Mouse (Mus musculus) forebrain, embryonic 10.5 days (tissue): ENCODE data around the gene Rhbdf2. TPM values are rescaled to one million over a fixed set of nuclear protein-coding genes. Genes with fewer than 3 reads are reported as not detected.
A peak's percentile ranks its signal among the peaks of the same experiment; 100 is the strongest.
"Not testable (repeated sequence)": the region's sequence is repeated elsewhere in the genome, so short reads cannot be mapped to it uniquely, and the experiment has no call there.

Experiments
- DNase-seq: peaks from one replicate; pipeline ENCODE4 v3.0.0-alpha.2; 2017; ENCODE audit warnings: low spot score; ENCODE audit errors: extremely low spot score
- H3K27ac ChIP-seq: fragments of 300-500 bp; sonication (generic); 2 replicates; pipeline ENCODE4 v1.5.1; 2016; ENCODE audit warnings: mild to moderate bottlenecking
- H3K27me3 ChIP-seq: fragments of 300-500 bp; sonication (generic); 2 replicates; pipeline ENCODE4 v1.6.1; 2016; ENCODE audit warnings: mild to moderate bottlenecking; ENCODE audit not compliant: poor library complexity, severe bottlenecking
- H3K36me3 ChIP-seq: fragments of 300-500 bp; sonication (generic); replicated peaks from 2 replicates; pipeline ENCODE4 v1.6.1; 2016; ENCODE audit warnings: mild to moderate bottlenecking, moderate library complexity
- H3K4me1 ChIP-seq: fragments of 300-500 bp; sonication (generic); 2 replicates; pipeline ENCODE4 v1.6.1; 2016
- H3K4me3 ChIP-seq: fragments of 300-500 bp; sonication (generic); 2 replicates; pipeline ENCODE4 v1.5.1; 2016; ENCODE audit warnings: mild to moderate bottlenecking, moderate library complexity
- H3K9me3 ChIP-seq: fragments of 300-500 bp; sonication (generic); 2 replicates; pipeline ENCODE4 v1.6.1; 2016; ENCODE audit warnings: mild to moderate bottlenecking, moderate library complexity
- WGBS: fragments of 180-500 bp; shearing (Covaris S2); methylation state at CpG from one replicate; pipeline ENCODE4 v1.1.7; 2016; 5-methylcytosine and 5-hydroxymethylcytosine counted together
- polyA plus RNA-seq: library from polyadenylated mRNA; unstranded; fragments of >200 nt; fragmentation: Nextera tagmentation; extraction: Ambion mirVana; gene quantifications from 2 replicates; pipeline ENCODE4 v1.2.1, GENCODE M21; 2016

The Rhbdf2 gene
- 3.5 and 4.0 TPM in 2 replicates for polyA plus RNA-seq

GRCm38 (mm10) chr11:116626299-116627071 is at the start of gene Rhbdf2:
Rhbdf2 (minus strand) TSS chr11:116627019.
- peaks cover 50% of the 10 kb centered on the region for H3K4me1 ChIP-seq
- H3K9me3 ChIP-seq, result no peaks in the 10 kb centered on the region
- no peaks in the 10 kb centered on the region for H3K36me3 ChIP-seq
- WGBS, result 81% methylated on average over 10 of the region's 10 CpGs
- peaks cover 39% of the 10 kb centered on the region for H3K27me3 ChIP-seq
- no peak for DNase-seq
- H3K4me3 ChIP-seq, result no peak within 1 kb of the TSS
- no peak within 1 kb of the TSS for H3K27ac ChIP-seq

GRCm38 (mm10) chr11:116676175-116676976 is 49.6 kb upstream of the Rhbdf2 start:
- no peak overlapping the region for H3K27ac ChIP-seq
- no peak overlapping the region for H3K4me3 ChIP-seq
- no peaks in the 10 kb centered on the region for H3K9me3 ChIP-seq
- no peak for DNase-seq
- H3K4me1 ChIP-seq, result peaks cover 26% of the 10 kb centered on the region
- 92% methylated on average over 14 of the region's 14 CpGs for WGBS
- H3K27me3 ChIP-seq, result no peaks in the 10 kb centered on the region
- peaks cover 89% of the 10 kb centered on the region for H3K36me3 ChIP-seq

GRCm38 (mm10) chr11:116675429-116675828 is 48.6 kb upstream of the Rhbdf2 start:
- WGBS, result 88% methylated on average over 6 of the region's 6 CpGs
- not testable (repeated sequence) for H3K27ac ChIP-seq, H3K9me3 ChIP-seq, H3K27me3 ChIP-seq, H3K4me3 ChIP-seq, DNase-seq
- Histone ChIP-seq H3K36me3 (peaks cover 80% of the 10 kb centered on the region), H3K4me1 (peaks cover 35% of the 10 kb centered on the region)

- Histone ChIP-seq H3K27me3 (peaks cover 3% of the 10 kb centered on the region; the same call in 1 of the 2 replicates), H3K4me3 (no peak overlapping the region), H3K9me3 (no peaks in the 10 kb centered on the region), H3K36me3 (peaks cover 74% of the 10 kb centered on the region), H3K27ac (no peak overlapping the region), H3K4me1 (peaks cover 36% of the 10 kb centered on the region)
- DNase-seq, result no peak
- WGBS, result 90% methylated on average over 7 of the region's 7 CpGs
Measured at GRCm38 (mm10) chr11:116674616-116675379, 48.0 kb upstream of the Rhbdf2 start.

- Histone ChIP-seq H3K9me3 (no peaks in the 10 kb centered on the region), H3K27ac (no peak overlapping the region), H3K4me1 (peaks cover 50% of the 10 kb centered on the region), H3K4me3 (peak overlapping the region; percentile 91), H3K36me3 (peaks cover 60% of the 10 kb centered on the region), H3K27me3 (peaks cover 17% of the 10 kb centered on the region)
- DNase-seq, result no peak
- WGBS, result 89% methylated on average over 2 of the region's 2 CpGs
Measured at GRCm38 (mm10) chr11:116673410-116673809, 46.6 kb upstream of the Rhbdf2 start.

- Histone ChIP-seq H3K36me3 (peaks cover 52% of the 10 kb centered on the region), H3K9me3 (no peaks in the 10 kb centered on the region), H3K4me3 (peak overlapping the region; percentile 91), H3K27ac (peak overlapping the region; percentile 95), H3K27me3 (peaks cover 20% of the 10 kb centered on the region), H3K4me1 (peaks cover 55% of the 10 kb centered on the region)
- WGBS, result 28% methylated on average over 7 of the region's 7 CpGs
- no peak for DNase-seq
Measured at GRCm38 (mm10) chr11:116672595-116672994, 45.8 kb upstream of the Rhbdf2 start.

- H3K27me3 ChIP-seq, result peaks cover 20% of the 10 kb centered on the region
- no peaks in the 10 kb centered on the region for H3K9me3 ChIP-seq
- H3K27ac ChIP-seq, result peak overlapping the region; percentile 95
- peak overlapping the region; percentile 91 for H3K4me3 ChIP-seq
- peaks cover 55% of the 10 kb centered on the region for H3K4me1 ChIP-seq
- DNase-seq, result no peak
- WGBS, result under 1% methylated on average over 24 of the region's 24 CpGs
- H3K36me3 ChIP-seq, result peaks cover 45% of the 10 kb centered on the region
Measured at GRCm38 (mm10) chr11:116671845-116672434, 45.1 kb upstream of the Rhbdf2 start.

- 1% methylated on average over 45 of the region's 45 CpGs for WGBS
- Histone ChIP-seq H3K27me3 (peaks cover 20% of the 10 kb centered on the region), H3K9me3 (no peaks in the 10 kb centered on the region), H3K4me1 (peaks cover 55% of the 10 kb centered on the region), H3K4me3 (peak overlapping the region; percentile 91), H3K36me3 (peaks cover 38% of the 10 kb centered on the region), H3K27ac (peak overlapping the region; percentile 95)
- DNase-seq, result peak; percentile 95
Measured at GRCm38 (mm10) chr11:116671112-116671844, 44.5 kb upstream of the Rhbdf2 start.

GRCm38 (mm10) chr11:116670386-116670785 is 43.6 kb upstream of the Rhbdf2 start:
- no peak overlapping the region for H3K27ac ChIP-seq
- peaks cover 20% of the 10 kb centered on the region for H3K27me3 ChIP-seq
- peaks cover 59% of the 10 kb centered on the region for H3K4me1 ChIP-seq
- H3K4me3 ChIP-seq, result 0 out of 2 replicates have a peak overlapping the region, but pooled peaks have one; percentile 91
- no peaks in the 10 kb centered on the region for H3K9me3 ChIP-seq
- WGBS, result 90% methylated on average over 7 of the region's 7 CpGs
- DNase-seq, result no peak
- peaks cover 29% of the 10 kb centered on the region for H3K36me3 ChIP-seq

GRCm38 (mm10) chr11:116669787-116670365 is 43.1 kb upstream of the Rhbdf2 start:
- Histone ChIP-seq H3K9me3 (no peaks in the 10 kb centered on the region), H3K4me1 (peaks cover 62% of the 10 kb centered on the region), H3K4me3 (no peak overlapping the region), H3K27ac (no peak overlapping the region), H3K27me3 (peaks cover 20% of the 10 kb centered on the region), H3K36me3 (peaks cover 24% of the 10 kb centered on the region)
- no peak for DNase-seq
- 75% methylated on average over 13 of the region's 13 CpGs for WGBS

GRCm38 (mm10) chr11:116669316-116669715 is 42.5 kb upstream of the Rhbdf2 start:
- WGBS, result 61% methylated on average over 5 of the region's 5 CpGs
- Histone ChIP-seq H3K36me3 (peaks cover 19% of the 10 kb centered on the region), H3K4me1 (peaks cover 62% of the 10 kb centered on the region), H3K27me3 (peaks cover 20% of the 10 kb centered on the region), H3K4me3 (no peak overlapping the region), H3K9me3 (no peaks in the 10 kb centered on the region), H3K27ac (0 out of 2 replicates have a peak overlapping the region, but pooled peaks have one; percentile 17)
- no peak for DNase-seq
